Mouse (Mus musculus) midbrain, embryonic 11.5 days (tissue): Measurements from ENCODE around the gene Klrb1b. TPM values are rescaled to one million over a fixed set of nuclear protein-coding genes. Genes with fewer than 3 reads are reported as not detected.
"Not testable (repeated sequence)": the region's sequence is repeated elsewhere in the genome, so short reads cannot be mapped to it uniquely, and the experiment has no call there.

ENCODE experiments used
- ATAC-seq: fragments of 200-750 bp; cut with Nextera tagmentation; 2 replicates; pipeline ENCODE4 v1.8.0; 2017; ENCODE audit warnings: moderate TSS enrichment, moderate library complexity; ENCODE audit not compliant: low FRiP score
- DNase-seq: peaks from one replicate; pipeline ENCODE4 v3.0.0; 2015; ENCODE audit warnings: low spot score; ENCODE audit errors: missing footprints
- H3K27ac ChIP-seq: fragments of 300-500 bp; sonication (generic); 2 replicates; pipeline ENCODE4 v1.5.1; 2014; ENCODE audit warnings: low read depth, low read length
- H3K27me3 ChIP-seq: fragments of 300-500 bp; sonication (generic); 2 replicates; pipeline ENCODE4 v1.6.1; 2014; ENCODE audit warnings: mild to moderate bottlenecking, low read length, moderate library complexity, mixed read lengths; ENCODE audit not compliant: control insufficient read depth, insufficient read depth
- H3K36me3 ChIP-seq: fragments of 300-500 bp; sonication (generic); 2 replicates; pipeline ENCODE4 v1.6.1; 2014; ENCODE audit warnings: mild to moderate bottlenecking, low read length, moderate library complexity, mixed read lengths; ENCODE audit not compliant: control insufficient read depth, insufficient read depth
- H3K4me1 ChIP-seq: fragments of 300-500 bp; sonication (generic); 2 replicates; pipeline ENCODE4 v1.6.1; 2014; ENCODE audit warnings: low read length; ENCODE audit not compliant: control insufficient read depth, insufficient read depth
- H3K4me2 ChIP-seq: fragments of 300-500 bp; sonication (generic); 2 replicates; pipeline ENCODE4 v1.6.1; 2014; ENCODE audit warnings: mild to moderate bottlenecking, moderate library complexity
- H3K4me3 ChIP-seq: fragments of 300-500 bp; sonication (generic); 2 replicates; pipeline ENCODE4 v1.5.1; 2014; ENCODE audit warnings: low read depth, low read length
- H3K9ac ChIP-seq: fragments of 300-500 bp; sonication (generic); 2 replicates; pipeline ENCODE4 v1.6.1; 2014; ENCODE audit warnings: low read length
- H3K9me3 ChIP-seq: fragments of 300-500 bp; sonication (generic); 2 replicates; pipeline ENCODE4 v1.6.1; 2016; ENCODE audit warnings: low read length; ENCODE audit not compliant: control insufficient read depth
- WGBS: fragments of 180-500 bp; shearing (Covaris S2); extraction: QIAGEN DNeasy Blood & Tissue Kit; methylation state at CpG from one replicate; pipeline ENCODE4 v1.1.7; 2014; 5-methylcytosine and 5-hydroxymethylcytosine counted together
- polyA plus RNA-seq: library from polyadenylated mRNA; unstranded; fragments of >200 nt; fragmentation: Nextera tagmentation; extraction: Ambion mirVana; gene quantifications from 2 replicates; pipeline ENCODE4 v1.2.1, GENCODE M21; 2014

Klrb1b gene
- polyA plus RNA-seq, 1 experiment from 2014 or later, result not detected

DNA sequence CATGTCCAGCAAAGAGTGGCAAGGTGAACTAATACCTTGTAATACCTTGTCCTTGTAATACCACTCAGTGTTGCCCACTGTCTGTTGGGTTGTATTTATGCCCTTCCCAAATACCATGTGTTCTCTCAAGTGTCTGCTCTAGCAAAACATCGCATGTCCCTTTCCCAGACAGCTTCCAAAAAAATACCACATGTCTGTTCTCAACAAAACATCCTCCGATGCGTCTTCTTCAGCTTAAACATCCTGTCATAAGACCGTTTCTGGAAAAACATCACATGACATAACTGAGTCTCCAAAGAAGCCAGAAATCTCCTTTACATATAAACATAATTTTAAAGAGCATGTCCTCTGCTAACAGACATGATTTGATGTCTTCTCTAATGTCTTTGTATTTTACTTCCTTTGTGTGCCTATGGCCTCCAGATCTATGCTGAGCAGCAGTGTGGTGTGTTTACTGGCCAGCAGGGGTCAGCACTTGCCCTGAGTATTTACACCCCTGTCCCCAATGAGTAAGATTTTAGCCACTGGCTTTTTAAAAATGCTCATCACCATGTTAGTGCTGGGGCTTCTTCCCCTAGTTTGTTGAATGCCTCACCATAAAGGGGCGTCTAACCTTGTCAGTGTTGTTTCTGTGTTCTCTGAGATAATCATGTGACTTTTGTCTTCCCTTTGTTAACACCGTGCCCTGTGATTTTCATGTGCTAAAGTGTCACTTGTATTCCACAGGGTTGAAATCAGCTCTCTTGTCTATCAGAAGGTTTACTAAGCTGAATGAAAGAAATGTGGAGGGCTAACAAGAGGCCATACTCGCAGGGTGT, 21.1 kb downstream of the Klrb1b start:
- WGBS, result 73% methylated on average over 7 of the region's 7 CpGs
- not testable (repeated sequence) for H3K27ac ChIP-seq, H3K4me2 ChIP-seq, H3K9ac ChIP-seq, H3K36me3 ChIP-seq, H3K4me3 ChIP-seq, H3K9me3 ChIP-seq, H3K4me1 ChIP-seq, H3K27me3 ChIP-seq
- peak; percentile 43; the same call in 1 of the 2 replicates for ATAC-seq
- DNase-seq, result peak; percentile 93

DNA sequence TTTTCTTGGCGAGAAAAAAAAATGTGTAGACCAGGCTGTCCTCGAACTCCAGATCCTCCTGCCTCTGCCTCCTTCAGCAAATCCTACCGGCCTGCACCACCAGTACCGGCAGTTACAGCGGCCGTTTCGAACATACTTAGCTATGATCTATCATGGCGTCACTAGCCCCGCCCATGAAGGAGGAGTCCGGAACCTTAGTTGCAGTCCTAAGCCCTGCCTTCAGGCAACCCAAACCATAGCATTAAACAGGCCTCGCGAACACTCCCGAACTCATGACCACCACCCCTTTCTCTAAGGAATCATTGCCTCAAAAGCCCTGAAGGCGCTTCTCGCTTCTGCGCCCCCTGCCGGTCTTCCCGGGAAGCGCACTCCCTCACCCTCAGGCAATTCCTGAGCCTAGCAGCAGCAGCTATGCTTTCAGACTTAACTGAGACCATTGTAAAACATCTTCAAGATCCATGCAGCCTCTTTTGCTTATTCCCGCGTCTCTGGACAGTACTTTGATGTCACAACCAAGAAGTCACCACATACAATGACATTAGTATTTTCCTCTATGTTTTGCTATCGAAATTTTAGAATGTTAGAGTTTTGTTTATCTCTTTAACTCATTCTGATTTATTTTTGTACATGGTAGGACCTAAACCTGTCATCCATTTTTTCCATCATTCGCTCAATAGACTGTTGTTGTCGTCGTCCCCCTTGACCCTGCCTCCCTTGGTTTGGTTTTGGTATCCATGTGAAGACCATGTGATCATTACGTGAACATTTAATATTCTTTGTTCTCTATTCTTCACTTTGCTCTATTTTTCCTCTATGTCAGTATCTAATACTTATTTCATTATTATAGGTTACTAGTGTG, 22.9 kb downstream of the Klrb1b start:
- ATAC-seq (peak; percentile 91), DNase-seq (peak; percentile 100)
- H3K4me3 ChIP-seq, result peak overlapping the region; percentile 45
- peak overlapping the region; percentile 66 for H3K9ac ChIP-seq
- no peaks in the 10 kb centered on the region for H3K27me3 ChIP-seq
- H3K4me2 ChIP-seq, result peak overlapping the region; percentile 56
- H3K36me3 ChIP-seq, result no peaks in the 10 kb centered on the region
- 5% methylated on average over 26 of the region's 26 CpGs for WGBS
- H3K9me3 ChIP-seq, result no peaks in the 10 kb centered on the region
- H3K4me1 ChIP-seq, result 0 out of 2 replicates have a peak, but pooled peaks cover 1% of the 10 kb centered on the region
- H3K27ac ChIP-seq, result no peak overlapping the region

DNA sequence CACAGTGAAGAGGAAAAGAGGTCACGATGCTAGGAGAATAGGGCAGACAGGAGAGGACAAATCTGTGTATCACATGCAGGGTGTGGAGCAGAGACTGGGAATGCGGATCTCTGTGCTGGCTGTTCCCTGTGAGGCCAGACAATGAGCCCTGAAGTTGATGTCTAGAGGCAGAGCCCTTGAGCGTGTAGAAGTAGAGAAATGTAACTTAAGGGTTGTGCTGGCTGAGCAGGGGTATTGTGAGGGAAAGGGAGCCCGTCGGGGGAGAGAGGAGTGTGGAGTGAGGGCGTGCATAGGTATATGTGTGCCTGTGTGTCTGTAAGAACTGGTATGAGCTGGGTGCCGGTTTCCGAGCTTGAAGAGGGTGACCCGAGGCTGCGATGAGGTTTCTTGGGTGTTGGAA, 23.6 kb downstream of the Klrb1b start:
- peaks cover 5% of the 10 kb centered on the region; the same call in 1 of the 2 replicates for H3K4me1 ChIP-seq
- peak overlapping the region; percentile 66 for H3K9ac ChIP-seq
- H3K36me3 ChIP-seq, result no peaks in the 10 kb centered on the region
- H3K27me3 ChIP-seq, result no peaks in the 10 kb centered on the region
- H3K9me3 ChIP-seq, result no peaks in the 10 kb centered on the region
- 11% methylated on average over 10 of the region's 10 CpGs for WGBS
- DNase-seq (no peak), ATAC-seq (peak; percentile 51)
- peak overlapping the region; percentile 45 for H3K4me3 ChIP-seq
- H3K4me2 ChIP-seq, result peak overlapping the region; percentile 56
- H3K27ac ChIP-seq, result peak overlapping the region; percentile 27; the same call in 1 of the 2 replicates

DNA sequence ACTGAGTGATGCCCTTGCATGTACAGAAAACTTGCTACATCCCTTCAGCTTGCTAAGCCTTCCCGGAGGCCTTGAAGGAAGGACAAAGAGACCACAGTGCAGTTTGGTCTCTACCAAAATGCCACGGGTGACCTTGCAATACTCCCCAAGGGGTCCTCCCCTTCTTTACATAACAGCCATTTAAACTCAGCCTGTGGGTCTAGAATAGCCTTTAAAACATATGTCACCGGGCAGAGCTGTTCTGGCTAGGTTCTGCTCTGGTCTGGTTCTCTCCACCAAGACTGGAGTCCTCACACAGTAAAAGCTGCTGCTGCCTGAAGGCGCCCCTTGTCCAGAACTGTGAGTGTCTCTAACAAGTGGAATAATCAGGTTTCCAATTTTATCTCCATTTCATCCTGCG, 25.4 kb downstream of the Klrb1b start:
- 77% methylated on average over 5 of the region's 5 CpGs for WGBS
- not testable (repeated sequence) for H3K9ac ChIP-seq, H3K4me2 ChIP-seq, H3K9me3 ChIP-seq, H3K27me3 ChIP-seq, H3K36me3 ChIP-seq, H3K4me3 ChIP-seq, ATAC-seq, DNase-seq, H3K4me1 ChIP-seq, H3K27ac ChIP-seq

DNA sequence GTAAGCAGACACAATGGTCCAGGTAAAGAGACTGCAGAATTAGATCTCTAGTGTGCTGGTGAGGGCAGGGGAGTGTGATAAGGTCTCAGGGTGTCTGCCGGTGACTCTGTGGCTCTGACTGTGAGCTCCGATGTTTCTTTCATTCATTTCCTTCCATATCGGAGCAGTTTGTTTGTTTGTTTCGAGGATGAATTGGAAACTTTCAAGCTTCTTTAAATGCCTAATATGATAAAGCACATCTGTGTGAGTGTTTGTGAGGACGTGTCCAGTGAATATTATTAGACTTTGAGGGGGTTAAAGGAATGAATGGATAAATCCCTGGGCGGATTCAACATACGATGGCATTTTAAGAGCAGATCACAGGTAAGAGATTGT, 26.2 kb downstream of the Klrb1b start:
- peak; percentile 90 for DNase-seq
- no peaks in the 10 kb centered on the region for H3K36me3 ChIP-seq
- peak overlapping the region; percentile 31 for H3K4me2 ChIP-seq
- H3K9me3 ChIP-seq, result no peaks in the 10 kb centered on the region
- H3K27ac ChIP-seq, result no peak overlapping the region
- peak overlapping the region; percentile 56 for H3K4me3 ChIP-seq
- peak overlapping the region; percentile 43; the same call in 1 of the 2 replicates for H3K9ac ChIP-seq
- H3K4me1 ChIP-seq, result peaks cover 5% of the 10 kb centered on the region; the same call in 1 of the 2 replicates
- no peaks in the 10 kb centered on the region for H3K27me3 ChIP-seq
- WGBS, result 29% methylated on average over 7 of the region's 7 CpGs
- ATAC-seq, result no peak

DNA sequence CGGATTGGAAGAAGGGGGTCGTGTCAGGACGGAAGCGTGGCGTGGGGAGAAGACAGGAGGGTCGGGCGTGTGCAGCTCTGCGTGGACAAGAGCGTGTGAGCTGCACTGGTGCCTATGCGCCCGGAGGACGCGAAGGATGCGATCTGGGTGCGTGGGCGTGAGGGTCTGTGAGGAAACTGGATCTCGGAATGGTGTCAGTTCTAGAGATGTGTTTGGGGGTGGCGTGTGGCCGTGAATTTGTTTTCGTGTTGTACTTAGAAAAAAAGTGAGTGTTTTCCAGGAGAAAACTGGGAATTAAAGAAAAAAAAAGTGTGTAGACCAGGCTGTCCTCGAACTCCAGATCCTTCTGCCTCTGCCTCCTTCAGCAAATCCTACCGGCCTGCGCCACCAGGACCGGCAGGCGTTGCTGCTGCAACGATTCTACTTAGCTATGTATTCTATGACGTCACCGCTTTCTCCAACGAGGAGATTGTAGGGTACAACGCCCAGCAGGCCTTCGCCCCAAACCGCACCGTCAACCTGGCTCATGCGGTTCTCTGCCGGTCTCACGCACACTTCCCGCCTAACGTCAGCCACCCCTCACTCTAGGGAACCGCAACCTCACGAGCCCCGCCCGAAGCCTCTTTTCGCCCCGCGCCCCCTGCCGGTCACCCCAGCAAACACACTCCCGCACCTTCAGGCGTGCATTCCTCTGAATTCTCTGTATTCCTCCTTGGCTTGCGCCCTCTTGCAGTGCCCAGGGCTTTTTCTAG, 26.8 kb downstream of the Klrb1b start:
- DNase-seq, result peak; percentile 100
- peak; percentile 77 for ATAC-seq
- peak overlapping the region; percentile 38 for H3K4me2 ChIP-seq
- H3K4me3 ChIP-seq, result peak overlapping the region; percentile 56
- H3K36me3 ChIP-seq, H3K27ac ChIP-seq, H3K27me3 ChIP-seq, H3K9me3 ChIP-seq, H3K4me1 ChIP-seq: not testable (repeated sequence)
- under 1% methylated on average over 49 of the region's 49 CpGs for WGBS
- peak overlapping the region; percentile 63 for H3K9ac ChIP-seq

DNA sequence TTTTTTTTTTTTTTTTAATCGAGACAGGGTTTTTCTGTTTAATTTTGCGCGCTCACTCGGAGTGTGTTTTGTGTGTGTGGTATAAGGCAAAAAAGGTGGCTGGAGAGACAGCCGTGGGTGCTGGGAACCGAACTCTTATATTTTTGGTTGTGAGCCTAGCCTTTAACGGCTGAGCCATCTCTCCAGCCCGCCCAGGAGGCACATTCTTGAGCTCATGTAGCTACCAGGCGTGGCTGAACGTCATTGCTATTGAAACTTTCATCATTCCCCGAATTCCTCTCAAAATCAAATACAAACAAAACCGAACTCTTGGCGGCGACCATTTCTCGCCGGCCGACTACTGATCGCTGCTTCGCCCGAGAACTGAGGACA, 27.4 kb downstream of the Klrb1b start:
- Histone ChIP-seq H3K4me2 (peak overlapping the region; percentile 38), H3K4me3 (peak overlapping the region; percentile 56), H3K9ac (peak overlapping the region; percentile 63)
- ATAC-seq (peak; percentile 35), DNase-seq (peak; percentile 99)
- not testable (repeated sequence) for H3K9me3 ChIP-seq, H3K27ac ChIP-seq, H3K4me1 ChIP-seq, H3K27me3 ChIP-seq, H3K36me3 ChIP-seq
- under 1% methylated on average over 20 of the region's 20 CpGs for WGBS

DNA sequence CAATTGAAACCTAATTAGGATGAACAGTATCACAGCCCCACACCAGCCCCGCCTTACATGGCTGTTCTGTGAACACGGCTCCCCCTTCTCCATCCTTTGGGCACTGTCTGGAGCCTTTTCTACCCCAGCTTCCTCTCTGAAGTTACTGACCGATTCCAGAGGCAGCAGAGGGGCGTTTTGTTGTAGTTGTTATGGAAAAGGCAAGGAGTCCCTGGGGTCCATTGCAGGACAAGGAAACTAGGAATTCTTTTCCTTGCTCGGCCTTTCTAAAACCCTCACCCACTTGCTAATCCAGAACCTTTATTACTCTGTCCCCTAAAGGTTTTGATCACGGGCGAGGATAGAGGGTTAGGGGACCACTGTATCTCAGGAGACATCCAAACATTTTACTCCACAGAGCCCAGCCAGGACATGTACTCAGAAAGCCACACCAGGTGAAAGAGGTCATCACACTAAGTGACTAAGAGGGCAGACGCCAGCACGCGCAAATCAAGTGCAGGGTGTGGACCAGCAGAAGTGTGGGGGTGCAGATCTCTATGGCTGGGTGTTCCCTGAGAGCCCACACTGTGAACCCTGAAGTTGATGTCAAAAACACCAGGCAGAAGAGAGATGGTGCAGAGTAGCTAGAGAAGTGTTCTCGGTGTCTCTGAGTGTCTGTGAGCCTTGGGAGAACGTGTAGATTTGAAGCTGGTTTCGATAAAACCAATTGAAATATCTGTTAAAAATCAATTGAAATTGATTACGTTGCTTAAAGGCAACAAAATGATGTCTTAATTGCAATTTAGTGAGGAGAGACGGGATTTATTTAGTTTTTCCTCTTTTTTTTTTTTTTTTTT, 28.0 kb downstream of the Klrb1b start:
- Histone ChIP-seq H3K4me3 (peak overlapping the region; percentile 56), H3K4me2 (peak overlapping the region; percentile 52), H3K27ac (no peak overlapping the region; the same call in 1 of the 2 replicates), H3K36me3 (no peaks in the 10 kb centered on the region), H3K9me3 (no peaks in the 10 kb centered on the region), H3K9ac (peak overlapping the region; percentile 52), H3K27me3 (no peaks in the 10 kb centered on the region), H3K4me1 (peaks cover 5% of the 10 kb centered on the region; the same call in 1 of the 2 replicates)
- DNase-seq, result peak; percentile 92
- WGBS, result 15% methylated on average over 15 of the region's 15 CpGs
- no peak for ATAC-seq
